9 mouse cellular contexts compared by ENCODE assay signal in the genomic region with DNA sequence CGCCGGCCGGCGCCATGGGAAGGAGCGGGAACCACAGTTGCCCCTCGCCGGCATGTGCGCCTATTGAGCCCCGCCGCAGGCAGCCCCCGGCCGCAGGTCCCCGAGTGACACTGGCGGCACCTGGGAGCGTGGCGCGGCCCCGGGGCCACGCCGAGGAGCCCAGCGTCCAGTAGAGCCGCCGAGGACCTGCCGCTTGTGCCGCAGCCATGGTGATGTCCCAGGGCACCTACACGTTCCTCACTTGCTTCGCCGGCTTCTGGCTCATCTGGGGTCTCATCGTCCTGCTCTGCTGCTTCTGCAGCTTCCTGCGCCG. TPM values are rescaled to one million over a fixed set of nuclear protein-coding genes. Genes with fewer than 3 reads are reported as not detected.
A peak's percentile ranks its signal among the peaks of the same experiment; 100 is the strongest.
DNase-seq lines count a peak whose midpoint lies in the region; ATAC-seq and TF ChIP-seq lines count a peak whose summit lies in the region.
"Had no signal": no experiment of that assay in that cellular context is flagged by ENCODE, and none has a peak within 500 bp of the region (broad histone marks: within the 10 kb centered on the region; RNA-seq: fewer than 3 reads in every experiment).

No protein-coding gene starts in this region.

- no peak for TF ChIP-seq CTCF in ES-Bruce4 (IDR thresholded peaks at IDR 0.05; ENCODE audit: low read depth, low read length)
- no peak for TF ChIP-seq CTCF in liver, postnatal 0 days (IDR thresholded peaks at IDR 0.05; ENCODE audit: low read depth)

- WGBS in heart, embryonic 14.5 days = 1% methylated on average over 31 of the region's 31 CpGs
- WGBS in heart, embryonic 16.5 days = 0% methylated on average over 31 of the region's 31 CpGs
- 0% methylated on average over 22 of the region's 31 CpGs for WGBS in liver, postnatal 0 days (ENCODE audit: insufficient replicate concordance)

- TF ChIP-seq EP300 in ES-Bruce4 (IDR thresholded peaks at IDR 0.05; ENCODE audit: insufficient read depth, low read depth, low read length) = no peak
- TF ChIP-seq EP300 in liver, postnatal 0 days (IDR thresholded peaks at IDR 0.05; ENCODE audit: low read depth) = no peak

- no peak for TF ChIP-seq POLR2A in ES-Bruce4 (IDR thresholded peaks at IDR 0.05; ENCODE audit: insufficient read depth, low read length)

- H3K9me3 ChIP-seq in heart, embryonic 14.5 days (ENCODE audit: control insufficient read depth, low read length) = no peaks in the 10 kb centered on the region
- H3K9me3 ChIP-seq in ES-Bruce4 (replicated peaks; ENCODE audit: control insufficient read depth, insufficient read depth, low read length, poor library complexity, severe bottlenecking) = no peaks in the 10 kb centered on the region
- no peaks in the 10 kb centered on the region for H3K9me3 ChIP-seq in heart, embryonic 16.5 days (replicated peaks; ENCODE audit: control insufficient read depth, low read length)
- no peaks in the 10 kb centered on the region for H3K9me3 ChIP-seq in liver, postnatal 0 days (ENCODE audit: low read length)

- ATAC-seq in heart, embryonic 14.5 days (ENCODE audit: insufficient number of reproducible peaks, insufficient read depth, low FRiP score, low read depth) = peak; percentile 14
- ATAC-seq in heart, embryonic 16.5 days (replicated peaks; ENCODE audit: extremely low read depth, insufficient read depth, low FRiP score) = peak; percentile 5; the same call in 1 of the 2 replicates
- peak; percentile 18; the same call in 1 of the 2 replicates for ATAC-seq in liver, postnatal 0 days
- ATAC-seq in activated CD4-positive, CD25-positive, alpha-beta regulatory T cell, adult 4 months = no peak

- peak overlapping the region; percentile 52 to 65 for H3K4me3 ChIP-seq in heart, embryonic 14.5 days (ENCODE audit: control insufficient read depth in 1 of 2, insufficient read depth in 1 of 2, low read depth in 1 of 2, low read length in 2 of 2)
- H3K4me3 ChIP-seq in ES-Bruce4 (ENCODE audit: low read depth, low read length) = peak overlapping the region; percentile 93
- peak overlapping the region; percentile 63 for H3K4me3 ChIP-seq in heart, embryonic 16.5 days (ENCODE audit: low read length)
- H3K4me3 ChIP-seq in liver, postnatal 0 days (ENCODE audit: low read depth, low read length) = peak overlapping the region; percentile 62

- H3K4me2 ChIP-seq in heart, embryonic 14.5 days (ENCODE audit: low read length) = peak overlapping the region; percentile 100
- H3K4me2 ChIP-seq in heart, embryonic 16.5 days (ENCODE audit: low read depth, low read length) = peak overlapping the region; percentile 98
- H3K4me2 ChIP-seq in liver, postnatal 0 days (ENCODE audit: low read depth, low read length) = peak overlapping the region; percentile 96

- H3K36me3 ChIP-seq in heart, embryonic 14.5 days (ENCODE audit: control insufficient read depth, insufficient read depth, low read length) = peaks cover 34% of the 10 kb centered on the region
- no peaks in the 10 kb centered on the region for H3K36me3 ChIP-seq in ES-Bruce4 (ENCODE audit: control insufficient read depth, insufficient read depth, low read length, poor library complexity, severe bottlenecking)
- H3K36me3 ChIP-seq in heart, embryonic 16.5 days (ENCODE audit: control insufficient read depth, insufficient read depth) = peaks cover 13% of the 10 kb centered on the region; the same call in 1 of the 2 replicates
- no peaks in the 10 kb centered on the region for H3K36me3 ChIP-seq in liver, postnatal 0 days (replicated peaks; ENCODE audit: insufficient read depth, low read length)

- peak overlapping the region; percentile 78 for H3K9ac ChIP-seq in heart, embryonic 14.5 days (ENCODE audit: low read length)
- H3K9ac ChIP-seq in ES-Bruce4 (ENCODE audit: low read depth, poor library complexity, severe bottlenecking) = peak overlapping the region; percentile 79
- H3K9ac ChIP-seq in heart, embryonic 16.5 days (ENCODE audit: low read length) = peak overlapping the region; percentile 71
- peak overlapping the region; percentile 57 for H3K9ac ChIP-seq in liver, postnatal 0 days (replicated peaks)

- H3K27ac ChIP-seq in heart, embryonic 14.5 days (replicated peaks in 1 of 2; ENCODE audit: control insufficient read depth in 1 of 2, insufficient read depth in 1 of 2, low read depth in 2 of 2, low read length in 2 of 2) = peak overlapping the region in 1 of 2 experiments; percentile 50; a peak in 2 of 4 replicates
- no peak overlapping the region for H3K27ac ChIP-seq in ES-Bruce4 (ENCODE audit: insufficient read depth, low read length)
- no peak overlapping the region for H3K27ac ChIP-seq in heart, embryonic 16.5 days (ENCODE audit: low read length)
- H3K27ac ChIP-seq in liver, postnatal 0 days (ENCODE audit: low read depth) = 0 out of 2 replicates have a peak overlapping the region, but pooled peaks have one; percentile 3

- H3K4me1 ChIP-seq in heart, embryonic 14.5 days (ENCODE audit: control insufficient read depth in 2 of 2, insufficient read depth in 2 of 2, low read length in 2 of 2) = peaks cover 9 to 22% of the 10 kb centered on the region in 2 experiments; a peak in 3 of 4 replicates
- H3K4me1 ChIP-seq in ES-Bruce4 (ENCODE audit: control insufficient read depth, insufficient read depth, low read length) = no peaks in the 10 kb centered on the region
- peaks cover 15% of the 10 kb centered on the region for H3K4me1 ChIP-seq in heart, embryonic 16.5 days (ENCODE audit: control insufficient read depth, insufficient read depth, low read length)
- peaks cover 24% of the 10 kb centered on the region for H3K4me1 ChIP-seq in liver, postnatal 0 days (ENCODE audit: insufficient read depth)

- H3K27me3 ChIP-seq in heart, embryonic 14.5 days (ENCODE audit: control insufficient read depth, insufficient read depth, low read length) = peaks cover 62% of the 10 kb centered on the region
- H3K27me3 ChIP-seq in ES-Bruce4 (ENCODE audit: control insufficient read depth, insufficient read depth, low read length, poor library complexity, severe bottlenecking) = no peaks in the 10 kb centered on the region
- H3K27me3 ChIP-seq in heart, embryonic 16.5 days (ENCODE audit: control insufficient read depth, insufficient read depth, low read length) = peaks cover 46% of the 10 kb centered on the region
- H3K27me3 ChIP-seq in liver, postnatal 0 days (ENCODE audit: insufficient read depth, low read length) = peaks cover 46% of the 10 kb centered on the region
- H3K27me3 ChIP-seq: Patski had no signal

- no peak for DNase-seq in heart, adult 11 months
- no peak for DNase-seq in liver, postnatal 0 days
- DNase-seq in kidney, postnatal 14 days = no peak
- no peak for DNase-seq in ovary, postnatal 36 days (ENCODE audit: low spot score)

RNA-seq across cellular contexts. Expression of gene Prr7, which starts 7.7 kb away (rescaled TPM):
- polyA plus RNA-seq in heart, embryonic 14.5 days (2014; fragmentation: Nextera tagmentation; extraction: Ambion mirVana) = 0.24 and 0.30 TPM in 2 replicates
- 3.1 and 3.4 TPM in 2 replicates for polyA plus RNA-seq in ES-Bruce4 (2011; ENCODE audit: insufficient read depth, insufficient read length, low read depth, missing spikeins)
- 0.25 and 0.28 TPM in 2 replicates for polyA plus RNA-seq in heart, embryonic 16.5 days (2015; fragmentation: Nextera tagmentation; extraction: Ambion mirVana)
- polyA plus RNA-seq in liver, postnatal 0 days (2015; fragmentation: Nextera tagmentation; extraction: Ambion mirVana) = not detected in 2 replicates
- not detected for polyA plus RNA-seq in activated CD4-positive, CD25-positive, alpha-beta regulatory T cell, adult 4 months (2017; shearing (Covaris generic))

RNA-seq across cellular contexts. Expression of gene Dbn1, which starts 16.1 kb away (rescaled TPM):
- 51.8 and 53.5 TPM in 2 replicates for polyA plus RNA-seq in heart, embryonic 14.5 days (2014; fragmentation: Nextera tagmentation; extraction: Ambion mirVana)
- 43.6 and 44.3 TPM in 2 replicates for polyA plus RNA-seq in ES-Bruce4 (2011; ENCODE audit: insufficient read depth, insufficient read length, low read depth, missing spikeins)
- polyA plus RNA-seq in heart, embryonic 16.5 days (2015; fragmentation: Nextera tagmentation; extraction: Ambion mirVana) = 59.4 and 62.5 TPM in 2 replicates
- 4.1 and 4.2 TPM in 2 replicates for polyA plus RNA-seq in liver, postnatal 0 days (2015; fragmentation: Nextera tagmentation; extraction: Ambion mirVana)
- under 1 TPM in 1 of 2 experiments, not detected in 1; 0.25 TPM for polyA plus RNA-seq in activated CD4-positive, CD25-positive, alpha-beta regulatory T cell, adult 4 months (2017; shearing (Covaris generic))

RNA-seq across cellular contexts. Expression of gene Grk6, which starts 26.9 kb away (rescaled TPM):
- 20.6 and 23.6 TPM in 2 replicates for polyA plus RNA-seq in heart, embryonic 14.5 days (2014; fragmentation: Nextera tagmentation; extraction: Ambion mirVana)
- 58.2 and 63.4 TPM in 2 replicates for polyA plus RNA-seq in ES-Bruce4 (2011; ENCODE audit: insufficient read depth, insufficient read length, low read depth, missing spikeins)
- 11.4 and 19.4 TPM in 2 replicates for polyA plus RNA-seq in heart, embryonic 16.5 days (2015; fragmentation: Nextera tagmentation; extraction: Ambion mirVana)
- polyA plus RNA-seq in liver, postnatal 0 days (2015; fragmentation: Nextera tagmentation; extraction: Ambion mirVana) = 15.9 and 16.7 TPM in 2 replicates
- polyA plus RNA-seq in activated CD4-positive, CD25-positive, alpha-beta regulatory T cell, adult 4 months (2017; shearing (Covaris generic)) = 10 to 100 TPM; 38.6 to 43.6 TPM

RNA-seq across cellular contexts. Expression of gene Pdlim7, which starts 41.7 kb away (rescaled TPM):
- polyA plus RNA-seq in heart, embryonic 14.5 days (2014; fragmentation: Nextera tagmentation; extraction: Ambion mirVana) = 329 and 370 TPM in 2 replicates
- 84.4 and 97.7 TPM in 2 replicates for polyA plus RNA-seq in ES-Bruce4 (2011; ENCODE audit: insufficient read depth, insufficient read length, low read depth, missing spikeins)
- polyA plus RNA-seq in heart, embryonic 16.5 days (2015; fragmentation: Nextera tagmentation; extraction: Ambion mirVana) = 229 and 248 TPM in 2 replicates
- polyA plus RNA-seq in liver, postnatal 0 days (2015; fragmentation: Nextera tagmentation; extraction: Ambion mirVana) = 15.9 and 17.0 TPM in 2 replicates
- 10 to 100 TPM in 1 of 2 experiments, 1 to 10 TPM in 1; 7.4 to 14.4 TPM for polyA plus RNA-seq in activated CD4-positive, CD25-positive, alpha-beta regulatory T cell, adult 4 months (2017; shearing (Covaris generic))

RNA-seq across cellular contexts. Expression of gene F12, which starts 45.2 kb away (rescaled TPM):
- polyA plus RNA-seq in heart, embryonic 14.5 days (2014; fragmentation: Nextera tagmentation; extraction: Ambion mirVana) = not detected in 2 replicates
- polyA plus RNA-seq in ES-Bruce4 (2011; ENCODE audit: insufficient read depth, insufficient read length, low read depth, missing spikeins) = not detected in 2 replicates
- 0.25 TPM in 1 of 2 replicates, not detected in the other for polyA plus RNA-seq in heart, embryonic 16.5 days (2015; fragmentation: Nextera tagmentation; extraction: Ambion mirVana)
- polyA plus RNA-seq in liver, postnatal 0 days (2015; fragmentation: Nextera tagmentation; extraction: Ambion mirVana) = 403 and 418 TPM in 2 replicates
- polyA plus RNA-seq in activated CD4-positive, CD25-positive, alpha-beta regulatory T cell, adult 4 months (2017; shearing (Covaris generic)) = not detected
- polyA plus RNA-seq: Patski had no signal
